9 mouse cellular contexts compared by ENCODE assay signal in genomic region chr5:140571673-140572072, GRCm38 (mm10). TPM values are rescaled to one million over a fixed set of nuclear protein-coding genes. Genes with fewer than 3 reads are reported as not detected.
DNase-seq lines count a peak whose midpoint lies in the region; ATAC-seq lines count a peak whose summit lies in the region.
"Had no signal": no experiment of that assay in that cellular context is flagged by ENCODE, and none has a peak within 500 bp of the region (broad histone marks: within the 10 kb centered on the region; RNA-seq: fewer than 3 reads in every experiment).

No protein-coding gene starts in this region.

- no peak overlapping the region for H3K4me2 ChIP-seq in forebrain, embryonic 16.5 days (ENCODE audit: low read length)
- H3K4me2 ChIP-seq: liver, embryonic 15.5 days had no signal

- no peaks in the 10 kb centered on the region for H3K27me3 ChIP-seq in forebrain, embryonic 16.5 days (replicated peaks; ENCODE audit: control insufficient read depth, insufficient read depth, low read length)
- H3K27me3 ChIP-seq: liver, embryonic 15.5 days had no signal

- H3K9me3 ChIP-seq in forebrain, embryonic 16.5 days (ENCODE audit: control insufficient read depth, low read length) = no peaks in the 10 kb centered on the region
- H3K9me3 ChIP-seq: liver, embryonic 15.5 days had no signal

- peak; percentile 15 for DNase-seq in layer of hippocampus, adult 11-12 months (ENCODE audit: low spot score)
- DNase-seq in layer of hippocampus, adult 9-10 months (ENCODE audit: low spot score) = no peak
- DNase-seq in adrenal gland, adult 8-10 months = peak; percentile 45
- peak; percentile 91 for DNase-seq in gastrocnemius, postnatal 14 days
- DNase-seq in kidney, postnatal 25 days = peak; percentile 53 to 83
- no peak for DNase-seq in natural killer cell, adult 2 months (ENCODE audit: low spot score in 2 of 2)
- no peak for DNase-seq in c-Kit-positive CD71-positive TER-119-positive erythroid progenitor cells, embryonic 14.5 days (ENCODE audit: low spot score)

- intact Hi-C loops in gastrocnemius, postnatal 14 days (cut with DNase I; ENCODE audit: low total_unique reads) = no loop called here

- H3K9ac ChIP-seq in forebrain, embryonic 16.5 days (replicated peaks; ENCODE audit: low read depth, low read length) = no peak overlapping the region
- H3K9ac ChIP-seq: liver, embryonic 15.5 days had no signal

- 60% methylated on average over 10 of the region's 10 CpGs for WGBS in forebrain, embryonic 16.5 days

- H3K4me1 ChIP-seq in forebrain, embryonic 16.5 days (replicated peaks; ENCODE audit: control insufficient read depth, insufficient read depth, low read length) = 0 out of 2 replicates have a peak, but pooled peaks cover 6% of the 10 kb centered on the region

- ATAC-seq in forebrain, embryonic 16.5 days = no peak

- no peak overlapping the region for H3K4me3 ChIP-seq in forebrain, embryonic 16.5 days (replicated peaks; ENCODE audit: low read length)
- H3K4me3 ChIP-seq: liver, embryonic 15.5 days had no signal

- no peak overlapping the region for H3K27ac ChIP-seq in forebrain, embryonic 16.5 days (ENCODE audit: low read length)
- H3K27ac ChIP-seq: liver, embryonic 15.5 days had no signal

- no peaks in the 10 kb centered on the region for H3K36me3 ChIP-seq in forebrain, embryonic 16.5 days (ENCODE audit: control insufficient read depth, insufficient read depth)
- H3K36me3 ChIP-seq: liver, embryonic 15.5 days had no signal

RNA-seq across cellular contexts. Expression of gene Grifin, which starts 6.8 kb away (rescaled TPM):
- total RNA-seq in adrenal gland, adult 8-10 months (2022) = not detected
- not detected for total RNA-seq in gastrocnemius, postnatal 14 days (2021)
- polyA plus RNA-seq in forebrain, embryonic 16.5 days (2015; fragmentation: Nextera tagmentation; extraction: Ambion mirVana) = not detected in 2 replicates

RNA-seq across cellular contexts. Expression of gene Lfng, which starts 35.4 kb away (rescaled TPM):
- total RNA-seq in adrenal gland, adult 8-10 months (2022) = 10 to 100 TPM; 11.6 to 18.9 (median 17.2) TPM
- total RNA-seq in gastrocnemius, postnatal 14 days (2021) = 1 to 10 TPM; 5.6 to 9.8 TPM
- 23.3 and 25.6 TPM in 2 replicates for polyA plus RNA-seq in forebrain, embryonic 16.5 days (2015; fragmentation: Nextera tagmentation; extraction: Ambion mirVana)

Comparison
In these comparisons a context has a peak if more than half of its experiments do, and no peak if none do; other contexts are left out.
1. DNase-seq: peak in layer of hippocampus, adult 11-12 months (single experiment), adrenal gland, adult 8-10 months (single experiment), gastrocnemius, postnatal 14 days (single experiment) and kidney, postnatal 25 days (2 of 2); none in layer of hippocampus, adult 9-10 months (single experiment), natural killer cell, adult 2 months (0 of 2) and c-Kit-positive CD71-positive TER-119-positive erythroid progenitor cells, embryonic 14.5 days (single experiment).